Mouse (Mus musculus) testis, postnatal 10 days (tissue): ENCODE measurements around the gene Cald1.

Experiments
- DNase-seq: peaks from one replicate; pipeline ENCODE4 v3.0.0; 2021; ENCODE audit warnings: low spot score

The Cald1 gene

DNA sequence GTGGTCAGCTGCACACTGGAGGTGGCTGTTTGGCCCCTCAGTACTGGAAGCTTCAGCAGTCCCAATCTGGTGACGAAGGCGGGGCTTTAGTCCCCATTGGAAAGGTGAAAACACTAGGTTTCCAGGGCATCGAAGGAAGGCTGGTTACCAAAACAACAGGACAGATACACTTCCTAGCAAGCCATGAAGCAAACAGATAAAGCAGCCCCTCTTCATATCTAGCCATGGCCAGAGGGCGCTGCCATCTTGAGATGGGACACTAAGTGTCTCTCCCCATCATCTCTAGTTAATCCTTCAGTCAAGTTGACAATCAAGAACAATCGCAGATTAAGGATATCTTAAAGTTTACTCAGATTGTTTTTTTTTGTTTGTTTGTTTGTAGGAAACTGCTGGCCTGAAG, 167.4 kb downstream of the Cald1 start:
- no peak for DNase-seq

DNA sequence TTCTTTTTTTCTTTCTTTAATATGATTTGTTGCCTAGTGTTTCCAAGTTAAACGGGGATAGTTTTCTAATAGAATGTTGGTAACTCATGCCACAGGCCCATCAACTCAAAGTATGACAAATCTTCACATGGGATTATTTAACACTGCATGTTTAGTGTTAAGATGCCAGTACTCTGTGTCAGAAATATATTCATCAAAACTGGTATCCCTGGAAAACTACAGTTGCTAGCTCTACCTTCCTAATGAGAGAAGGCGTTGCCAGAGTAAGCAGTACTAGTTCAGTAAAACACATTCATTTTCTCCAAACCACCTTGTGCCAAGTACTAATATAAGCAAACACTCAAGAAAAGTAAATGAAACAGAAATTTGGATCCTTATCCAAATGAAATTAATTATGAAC, 171.7 kb downstream of the Cald1 start:
- DNase-seq, result no peak

DNA sequence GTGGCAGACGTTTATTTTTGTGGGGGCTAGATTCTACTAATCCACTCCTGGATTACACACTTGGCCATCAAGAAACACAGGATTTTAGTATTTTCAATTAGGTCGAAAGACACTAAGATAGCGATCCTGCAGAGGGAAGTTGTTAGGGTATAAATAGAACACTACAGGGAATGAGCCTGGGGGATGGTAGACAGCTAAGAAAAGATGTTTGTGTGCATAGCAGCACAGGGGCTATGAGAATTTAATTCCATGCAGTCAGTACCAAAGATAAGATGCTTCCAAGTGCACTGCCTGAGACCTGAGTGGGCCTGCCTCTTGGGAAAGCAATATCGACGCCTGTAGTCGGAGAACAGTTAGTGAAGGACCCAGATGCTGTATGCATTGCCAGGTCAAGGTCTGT, 172.2 kb downstream of the Cald1 start:
- no peak for DNase-seq

DNA sequence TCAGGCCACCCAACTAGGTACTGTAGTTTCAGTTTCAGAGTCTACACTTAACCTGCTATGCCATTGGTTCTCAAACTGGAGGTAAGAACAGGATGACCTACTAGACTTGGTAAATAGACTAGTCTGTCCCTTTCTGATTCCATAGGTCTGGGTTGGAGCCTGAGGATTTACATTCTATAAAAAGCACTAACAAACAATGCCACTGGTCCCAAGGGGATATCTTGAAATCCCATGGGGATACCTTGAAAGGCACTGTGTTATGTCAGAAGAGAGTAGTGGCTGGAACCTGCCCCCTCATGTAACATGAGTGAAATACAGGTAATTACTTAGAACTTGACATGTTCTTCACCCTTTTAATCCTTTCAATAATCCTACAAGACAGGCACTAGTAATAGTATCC, 178.1 kb downstream of the Cald1 start:
- DNase-seq, result no peak

DNA sequence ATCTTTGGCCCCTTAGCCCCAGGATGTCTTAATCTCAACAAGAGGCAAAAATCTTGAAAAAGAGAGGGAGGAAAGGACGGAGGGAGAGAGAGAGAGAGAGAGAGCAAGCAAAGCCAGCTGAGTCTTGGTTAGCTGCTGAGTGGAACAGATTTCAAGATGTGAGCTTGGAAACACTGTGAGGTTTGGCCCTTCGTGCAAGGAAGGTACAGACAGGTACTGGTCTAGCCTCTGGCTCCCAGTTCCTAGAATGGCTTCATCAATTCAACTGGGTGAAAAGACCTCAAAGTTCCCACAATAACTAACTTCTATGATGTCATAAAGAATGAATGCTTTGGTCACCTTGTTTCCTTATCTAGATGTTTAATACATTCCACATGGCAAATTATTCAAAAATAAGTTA, 178.8 kb downstream of the Cald1 start:
- no peak for DNase-seq

DNA sequence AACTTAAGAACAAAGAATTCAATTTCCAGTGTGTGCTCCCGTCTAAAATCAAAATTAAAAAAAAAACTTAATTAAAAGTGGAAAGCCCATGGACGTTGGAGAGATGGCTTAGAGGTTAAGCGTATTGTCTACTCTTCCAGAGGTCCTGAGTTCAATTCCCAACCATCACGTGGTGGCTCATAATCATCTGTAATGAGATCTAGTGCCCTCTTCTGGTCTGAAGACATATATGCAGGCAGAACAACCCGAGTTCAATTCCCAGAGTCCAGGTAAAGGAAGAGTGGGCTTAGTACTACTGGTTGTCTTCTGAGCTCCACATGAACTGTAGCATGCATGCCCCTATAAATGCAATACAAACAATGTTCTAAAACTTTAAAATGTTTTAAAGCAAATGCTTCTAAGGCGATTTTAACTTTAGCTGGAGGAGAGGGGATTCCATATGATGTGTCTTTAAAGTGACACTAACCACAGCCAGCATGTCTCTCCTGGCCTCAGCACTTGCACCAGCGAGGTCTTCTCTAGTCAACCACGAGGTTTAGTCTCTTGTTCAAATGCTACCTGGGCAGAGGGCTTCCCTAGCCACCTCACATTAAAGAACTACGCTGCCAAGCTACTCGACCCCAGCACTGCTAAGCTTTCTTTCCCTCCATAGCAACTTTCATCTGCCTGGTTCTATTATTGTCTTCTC, 179.8 kb downstream of the Cald1 start:
- DNase-seq, result no peak

DNA sequence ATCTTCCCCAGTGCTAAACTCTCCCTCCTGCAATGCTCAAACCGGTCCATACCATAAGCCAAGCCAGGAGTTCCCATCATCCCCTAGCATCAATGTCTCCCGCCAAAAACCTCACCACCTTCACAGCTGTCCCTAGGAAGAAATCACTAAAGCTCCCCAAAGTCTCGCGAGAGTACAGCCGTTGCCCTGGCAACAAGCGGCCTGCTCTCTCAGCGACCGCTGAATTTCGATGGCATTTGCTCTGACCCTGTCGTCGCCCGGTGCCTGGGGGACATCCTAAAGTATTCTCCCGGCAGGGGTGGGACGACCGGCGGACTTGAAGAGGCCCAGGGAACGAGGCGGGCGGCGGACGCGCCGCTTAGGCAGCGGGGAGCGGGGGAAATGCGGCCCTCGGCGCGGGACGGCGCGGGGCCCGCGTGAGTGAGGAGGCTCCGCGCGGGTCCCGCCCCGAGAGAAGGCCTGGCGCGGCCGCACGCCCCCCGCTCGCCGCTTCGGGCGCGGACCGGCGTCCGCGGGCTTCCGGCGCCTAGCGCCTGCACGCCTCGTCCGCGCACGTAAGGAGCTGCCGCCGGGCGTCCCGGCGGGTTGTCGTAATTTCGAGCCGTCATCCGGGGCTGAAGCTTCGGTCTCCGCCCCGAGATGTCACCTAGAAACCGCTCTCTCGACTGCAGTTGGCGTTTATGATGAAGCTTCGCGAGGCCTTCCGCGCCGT, 182.1 kb downstream of the Cald1 start, which contains the start of gene Agbl3:
Gene Agbl3, plus strand, starts transcription at position 202 of the 712 bp plus-strand sequence.
- peak; percentile 99 for DNase-seq

DNA sequence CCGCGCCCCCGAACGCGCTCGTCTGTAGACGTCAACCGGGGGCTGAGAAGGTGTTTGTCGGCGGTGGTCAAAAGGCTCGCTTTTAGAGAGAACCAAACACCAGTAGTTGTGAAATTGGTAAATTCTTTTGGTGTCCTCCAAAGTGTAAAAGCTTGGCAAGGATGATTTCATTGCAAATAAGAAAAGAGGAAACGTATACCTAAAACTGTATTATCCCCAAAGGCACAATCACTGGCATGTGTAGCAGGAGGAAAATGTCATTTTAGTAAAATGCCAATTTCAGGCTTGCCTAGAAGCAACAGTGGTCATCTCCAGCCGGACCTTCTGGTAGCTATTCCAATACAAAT, 182.6 kb downstream of the Cald1 start:
- DNase-seq, result no peak

DNA sequence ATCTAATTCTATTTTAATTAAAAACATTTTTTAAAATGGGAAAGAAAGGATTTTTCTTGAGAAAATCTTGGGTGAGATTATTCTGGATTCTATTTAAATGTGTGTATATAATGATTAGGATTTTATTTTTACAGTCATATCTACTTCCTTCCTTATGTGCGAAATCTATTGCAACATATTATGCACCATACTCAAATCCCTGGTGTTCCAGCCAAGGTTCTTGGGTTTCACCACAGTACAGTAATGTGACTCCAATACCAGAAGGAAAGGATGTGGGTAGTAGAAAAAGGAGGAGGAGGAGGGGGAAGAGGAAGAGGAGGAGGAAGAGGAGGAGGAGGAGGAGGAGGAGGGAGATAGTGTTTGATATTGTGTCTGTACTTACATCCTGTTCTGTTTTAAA, 184.2 kb downstream of the Cald1 start:
- DNase-seq, result no peak

DNA sequence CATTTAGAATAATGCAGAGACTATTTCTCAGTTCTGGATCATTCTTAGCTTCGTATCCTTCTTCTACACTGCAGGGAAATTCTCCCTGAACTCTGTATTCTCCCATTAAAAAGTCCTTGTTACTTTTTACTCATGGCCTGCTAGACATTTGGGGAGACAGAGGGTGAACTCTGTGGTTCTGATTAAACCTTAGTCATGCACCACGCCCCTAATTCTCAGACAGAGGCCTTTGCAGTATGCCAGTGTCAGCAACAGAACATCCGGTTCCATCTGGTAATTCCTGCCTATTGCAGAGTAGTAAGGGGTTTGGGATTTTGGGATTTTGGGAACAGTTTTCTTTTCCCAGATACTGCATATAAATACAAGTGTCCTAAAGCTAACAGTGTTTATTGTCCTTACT, 198.6 kb downstream of the Cald1 start:
- DNase-seq, result no peak

DNA sequence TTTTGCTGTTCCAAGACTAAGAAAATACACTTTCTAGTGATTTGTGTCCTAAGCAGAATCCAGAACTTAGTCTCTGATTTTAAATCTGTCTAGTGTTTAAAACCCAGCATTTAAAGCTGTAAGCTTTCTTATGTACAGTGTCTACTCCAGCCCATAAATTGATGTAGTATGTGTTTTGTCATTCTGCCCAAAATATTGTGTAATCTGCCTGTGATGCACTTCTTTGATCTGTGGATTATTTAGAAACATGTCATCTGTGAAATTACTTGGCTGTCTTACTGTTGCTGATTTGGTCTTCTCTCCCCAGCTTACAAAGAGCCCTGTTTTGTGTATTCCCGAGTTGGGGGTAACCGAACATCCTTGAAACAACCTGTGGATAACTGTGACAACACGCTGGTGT, 199.6 kb downstream of the Cald1 start:
- no peak for DNase-seq

DNA sequence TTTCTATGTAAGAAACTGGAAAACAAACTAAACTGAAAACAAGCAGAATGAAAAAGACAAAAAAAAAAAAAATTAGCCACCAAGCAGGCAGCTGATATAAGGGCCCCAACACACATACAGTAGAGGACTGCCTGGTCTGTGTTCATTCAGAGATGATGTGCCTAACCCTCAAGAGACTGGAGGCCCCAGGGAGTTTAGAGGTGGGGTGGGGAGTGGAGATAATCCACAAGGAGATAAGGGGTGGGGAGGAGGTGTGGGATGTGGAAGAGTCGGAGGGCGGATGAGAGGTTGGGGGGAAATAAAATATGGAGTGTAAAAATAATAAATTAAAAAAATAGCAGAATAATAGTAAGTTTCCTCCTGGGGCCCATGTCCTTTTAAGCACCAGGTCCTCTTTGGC, 207.3 kb downstream of the Cald1 start:
- no peak for DNase-seq

DNA sequence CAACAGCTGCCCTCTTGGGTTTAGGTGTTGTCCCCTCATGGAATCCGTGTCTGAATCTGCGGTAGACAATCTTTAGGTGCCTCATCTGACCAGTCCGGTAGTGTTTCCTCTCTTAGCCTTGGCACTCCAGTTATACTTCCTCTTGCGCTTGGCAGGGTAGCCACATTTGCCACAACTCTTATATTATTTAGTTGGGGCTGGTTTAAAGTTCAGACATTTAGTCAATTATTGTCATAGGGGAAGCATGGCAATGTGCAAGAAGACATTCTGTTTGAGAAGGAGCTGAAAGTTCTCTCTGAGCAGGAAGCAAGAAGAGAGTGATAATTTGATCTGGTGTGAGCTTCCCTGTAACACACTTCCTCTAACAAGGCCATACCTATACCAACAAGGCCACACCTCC, 212.4 kb downstream of the Cald1 start:
- no peak for DNase-seq

DNA sequence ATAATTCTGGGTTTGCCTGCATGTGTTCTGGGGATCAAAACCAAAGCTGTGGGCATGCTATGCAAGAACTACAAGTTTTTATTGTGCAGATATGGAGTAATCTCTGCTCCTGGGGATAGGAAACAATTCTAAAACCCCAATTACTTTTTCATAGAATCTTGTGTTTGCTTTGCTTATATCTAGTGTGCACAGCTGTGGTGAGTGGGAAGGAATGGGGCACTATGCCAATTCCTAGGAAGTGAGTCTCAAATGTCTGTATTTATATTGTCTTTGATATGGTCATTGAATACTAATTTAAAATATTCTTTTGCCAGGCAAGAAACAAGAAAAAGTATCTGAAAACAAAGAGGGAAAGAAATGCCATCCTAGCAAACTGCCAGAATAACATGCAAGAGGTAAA, 226.1 kb downstream of the Cald1 start:
- DNase-seq, result no peak
